Mouse (Mus musculus): ENCODE measurements around the gene Pgbd1.

DNA sequence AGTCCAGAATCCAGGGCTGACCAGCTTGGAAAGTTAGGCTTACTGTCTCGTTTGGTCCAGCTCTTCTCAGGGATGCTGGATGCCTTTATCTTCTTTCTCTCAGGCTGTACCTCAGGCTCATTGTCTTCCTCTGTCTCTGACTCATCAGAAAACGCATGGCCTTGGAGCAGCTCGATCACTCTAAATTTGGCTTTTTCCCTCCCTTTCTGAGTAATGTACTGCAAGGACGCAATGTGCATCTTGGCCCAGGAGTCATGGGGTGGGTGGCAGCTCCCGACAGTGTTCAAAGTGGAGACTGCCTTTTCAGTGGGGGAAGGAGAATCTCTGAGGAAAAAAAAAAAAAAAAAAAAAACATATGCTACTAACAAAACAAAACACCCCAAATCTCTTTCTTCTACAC lies 17.6 kb downstream of the Pgbd1 start:
- TF ChIP-seq POLR2A (IDR thresholded peaks at IDR 0.05; ENCODE audit: control insufficient read depth, low read depth, low read length) (no peak), CTCF (IDR thresholded peaks at IDR 0.05; ENCODE audit: control insufficient read depth, insufficient read depth, insufficient replicate concordance, low read depth, low read length) (no peak)
